Mouse (Mus musculus) right cerebral cortex, postnatal 10 days (tissue): ENCODE measurements around the gene Fam129c.
A peak's percentile ranks its signal among the peaks of the same experiment; 100 is the strongest.

Source experiments
- DNase-seq, 2 experiments: peaks; one replicate each; pipeline ENCODE4 v3.0.0; 2021; ENCODE audit warnings: low spot score in 2 of 2

The Fam129c gene

DNA sequence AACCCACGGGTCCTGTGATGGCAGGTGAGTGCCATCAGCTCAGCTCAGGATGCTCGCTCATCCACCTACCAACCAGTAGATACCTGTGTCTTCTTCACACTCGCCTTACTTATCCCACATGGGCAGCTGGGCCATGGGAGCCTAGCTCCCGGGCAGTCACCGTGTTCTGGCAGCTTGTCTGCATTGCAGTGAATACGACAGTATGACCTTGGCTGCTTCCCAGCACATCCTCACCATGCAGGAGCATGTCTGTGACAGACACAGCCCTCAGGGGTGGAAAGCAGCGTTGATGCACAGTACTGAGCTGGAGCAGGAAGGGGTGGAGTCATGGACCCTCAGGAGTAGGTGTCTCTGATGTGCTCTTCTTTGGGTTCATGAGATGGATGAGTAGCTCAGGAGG lies 23.0 kb upstream of the Fam129c start:
- DNase-seq: no peak

DNA sequence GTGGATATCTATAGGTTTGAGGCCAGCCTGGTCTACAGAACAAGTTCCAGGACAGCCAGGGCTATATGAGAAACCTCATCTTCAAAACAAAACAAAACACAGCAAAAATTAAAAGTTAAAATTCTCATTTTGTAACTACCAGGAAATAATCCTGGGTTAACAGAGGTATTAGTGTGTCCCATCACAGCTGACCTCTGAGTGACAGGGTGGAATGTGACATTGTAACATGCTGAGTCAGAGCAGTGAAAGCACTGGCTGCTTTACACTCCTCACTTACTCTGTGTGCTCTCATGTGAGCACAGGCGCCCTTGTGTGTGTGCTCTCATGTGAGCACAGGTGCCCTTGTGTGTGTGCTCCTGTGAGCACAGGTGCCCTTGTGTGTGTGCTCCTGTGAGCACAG lies 22.4 kb upstream of the Fam129c start:
- no peak for DNase-seq

DNA sequence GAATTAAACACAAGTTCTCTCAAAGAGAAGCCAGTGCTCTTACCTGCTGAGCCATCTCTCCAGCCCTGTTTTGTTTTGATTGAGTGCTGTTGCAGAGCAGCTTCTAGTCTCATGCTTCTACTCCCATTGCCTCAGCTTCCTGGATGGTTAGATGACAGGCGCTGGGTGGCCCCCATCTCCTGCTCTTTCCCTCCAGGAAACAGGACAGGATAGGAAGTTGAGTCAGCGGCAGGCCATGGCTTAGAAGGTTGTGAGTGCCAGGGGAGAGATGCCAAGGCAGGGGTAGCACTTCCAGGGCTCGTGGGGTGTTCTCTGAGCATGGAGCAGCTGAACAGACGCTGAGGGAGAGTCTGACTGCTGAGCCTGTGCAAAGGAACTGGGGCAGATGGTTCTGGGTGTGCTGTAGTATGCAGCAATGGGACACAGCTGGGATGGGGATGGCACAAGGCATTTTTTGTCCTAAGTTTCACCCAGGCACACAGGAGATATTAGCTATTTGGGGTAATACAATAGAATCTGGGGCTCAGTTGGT lies 19.5 kb upstream of the Fam129c start:
- DNase-seq: no peak

DNA sequence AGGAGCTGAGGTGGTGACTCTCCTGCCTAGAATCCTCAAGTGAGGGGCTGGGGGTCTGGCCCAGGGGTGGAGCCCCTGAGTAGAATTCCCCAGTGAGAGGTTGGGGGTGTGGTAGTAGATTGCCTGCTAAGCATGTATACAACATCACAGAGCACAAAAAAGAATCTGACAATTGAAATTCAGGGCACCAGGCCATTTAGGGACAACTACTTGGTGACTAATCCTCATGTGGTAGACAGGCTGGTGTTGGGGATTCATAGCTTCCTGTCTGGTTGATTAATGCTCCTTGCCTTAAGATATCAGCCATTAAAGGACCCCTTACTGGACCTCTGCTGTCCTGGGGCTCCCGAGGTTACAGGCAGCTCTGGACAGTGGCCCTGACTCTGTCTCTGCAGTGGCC lies 18.4 kb upstream of the Fam129c start:
- DNase-seq: no peak

DNA sequence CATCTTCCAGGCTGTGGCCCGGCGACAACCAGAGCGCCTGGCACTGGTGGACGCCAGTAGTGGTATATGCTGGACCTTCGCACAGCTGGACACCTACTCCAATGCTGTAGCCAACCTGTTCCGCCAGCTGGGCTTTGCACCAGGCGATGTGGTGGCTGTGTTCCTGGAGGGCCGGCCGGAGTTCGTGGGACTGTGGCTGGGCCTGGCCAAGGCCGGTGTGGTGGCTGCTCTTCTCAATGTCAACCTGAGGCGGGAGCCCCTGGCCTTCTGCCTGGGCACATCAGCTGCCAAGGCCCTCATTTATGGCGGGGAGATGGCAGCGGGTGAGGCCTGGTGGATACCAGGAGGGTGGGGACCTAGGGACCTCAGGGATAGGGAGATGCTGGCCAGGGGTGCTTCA lies 18.0 kb upstream of the Fam129c start:
- no peak for DNase-seq

GRCm38 (mm10) chr8:71580201-71580600 lies 17.2 kb upstream of the Fam129c start:
- no peak for DNase-seq

DNA sequence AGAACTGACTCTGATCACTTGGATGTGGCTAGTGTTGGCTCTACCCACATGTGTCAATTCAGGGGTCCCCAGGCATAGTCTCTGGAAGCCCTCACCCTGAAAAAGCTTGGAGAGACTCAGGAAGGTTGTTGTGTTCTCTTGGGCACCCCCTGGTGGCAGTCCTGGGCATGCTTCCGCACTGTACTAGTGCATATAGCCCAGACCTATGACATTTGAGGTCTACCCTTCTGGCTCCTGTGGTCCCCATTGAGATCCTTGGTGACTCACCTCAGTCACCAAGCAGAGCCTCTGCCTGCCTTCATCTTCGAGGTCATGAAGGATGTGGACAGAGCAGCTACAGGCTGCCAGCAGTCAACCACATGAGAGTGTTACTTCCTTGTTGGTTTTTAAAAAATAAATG lies 10.6 kb upstream of the Fam129c start:
- peak; percentile 64 to 76 for DNase-seq

GRCm38 (mm10) chr8:71588762-71589161 lies 8.7 kb upstream of the Fam129c start:
- no peak for DNase-seq

DNA sequence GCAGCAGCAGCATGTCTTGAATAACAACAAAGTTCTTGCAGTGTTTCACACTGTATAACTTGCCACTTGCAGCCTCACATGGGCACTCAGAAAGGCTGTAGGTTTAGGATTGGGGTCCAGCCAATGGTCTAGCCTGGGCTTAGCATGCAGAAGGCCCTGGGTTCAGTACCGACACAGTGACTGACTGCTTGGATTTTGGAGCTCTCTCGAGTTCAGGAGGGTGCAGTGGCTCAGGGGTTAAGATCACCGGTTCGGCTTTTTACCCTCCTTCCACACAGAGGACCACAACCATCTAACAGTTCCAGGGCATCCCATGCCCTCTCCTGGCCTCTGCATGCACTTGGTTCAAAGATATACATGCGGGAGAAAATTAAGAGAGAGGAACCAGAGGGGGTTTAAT lies 6.4 kb upstream of the Fam129c start:
- no peak for DNase-seq

DNA sequence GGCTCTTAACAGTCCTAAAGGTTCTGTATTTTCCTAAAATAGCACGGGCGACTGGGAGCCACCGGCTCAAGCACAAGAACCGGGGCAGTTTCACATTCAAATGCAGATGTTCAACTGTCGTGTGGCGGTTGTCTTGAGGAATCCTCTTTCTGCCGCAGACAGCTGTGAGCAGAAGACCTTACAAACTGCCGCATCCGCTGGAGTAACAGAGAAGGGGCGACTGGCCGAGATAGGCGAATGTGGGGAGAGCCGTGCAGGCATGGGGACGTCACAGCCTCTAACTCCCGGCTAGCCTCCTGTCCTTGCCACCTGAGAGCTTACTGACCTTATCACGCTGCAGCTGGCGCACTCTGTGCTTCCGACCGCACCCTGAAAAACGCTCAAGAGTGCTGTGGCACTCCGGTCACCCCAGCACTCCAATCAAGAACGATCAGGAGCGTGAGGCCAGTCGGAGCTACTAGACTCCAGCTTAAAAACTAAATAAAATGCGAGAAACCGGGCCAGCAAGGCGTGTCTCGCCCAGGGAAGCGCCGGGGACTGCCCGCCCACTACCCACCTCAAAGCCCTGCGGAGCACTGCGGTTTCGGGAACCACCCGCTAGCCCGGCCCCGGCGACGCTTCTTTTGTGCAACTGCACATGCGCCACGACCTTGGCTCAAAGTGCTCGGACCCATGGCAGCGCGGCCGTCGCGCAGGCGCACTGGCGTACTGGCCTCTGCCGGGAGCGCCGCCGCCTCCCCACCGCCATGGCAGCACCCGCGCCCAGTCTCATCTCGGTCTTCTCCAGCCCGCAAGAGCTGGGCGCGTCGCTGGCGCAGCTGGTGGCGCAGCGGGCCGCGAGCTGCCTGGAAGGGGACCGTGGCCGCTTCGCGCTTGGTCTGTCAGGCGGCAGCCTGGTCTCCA lies 5.7 kb upstream of the Fam129c start, which contains the start of gene Pgls:
Gene Pgls (plus strand): TSS at position 706 of the 903 bp plus-strand sequence.
- peak; percentile 97 to 98 for DNase-seq

GRCm38 (mm10) chr8:71592374-71593170 lies 4.9 kb upstream of the Fam129c start:
- peak; percentile 87 to 90 for DNase-seq

DNA sequence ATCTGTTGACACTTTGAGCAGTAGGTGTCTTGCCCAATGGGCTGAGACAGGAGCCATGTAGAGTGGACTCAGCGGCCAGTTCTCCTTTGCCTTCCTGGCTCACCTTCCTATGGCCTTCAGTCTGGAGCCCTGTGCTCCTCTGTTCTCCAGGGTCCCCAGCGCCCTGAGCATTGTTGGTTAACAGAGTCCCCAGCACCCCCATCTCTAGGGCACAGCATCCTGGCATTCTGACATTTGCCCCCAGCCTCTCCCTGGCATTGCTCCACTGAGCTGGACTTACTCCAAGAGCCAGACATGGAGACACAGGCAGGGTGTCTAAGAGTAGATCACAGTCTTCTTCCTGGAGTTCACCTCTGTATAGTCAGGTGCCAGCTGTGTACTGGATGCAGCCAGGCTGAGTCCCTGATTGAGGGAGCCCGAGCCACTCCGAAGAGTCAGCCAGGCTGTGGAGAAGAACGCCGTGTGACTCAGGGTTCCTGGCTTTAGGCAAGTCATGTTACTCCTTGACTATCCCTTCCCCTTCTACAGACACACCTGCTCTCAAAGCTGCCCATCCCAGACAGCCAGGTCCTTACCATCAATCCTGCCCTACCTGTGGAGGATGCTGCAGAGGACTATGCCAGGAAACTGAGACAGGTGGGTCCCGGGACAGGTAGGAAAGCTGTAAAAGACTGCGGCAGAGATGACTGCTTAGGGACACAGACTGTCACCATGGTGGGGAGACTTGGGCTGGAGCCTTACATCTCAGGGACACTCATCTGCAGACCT lies 3.7 kb upstream of the Fam129c start:
- DNase-seq: no peak

DNA sequence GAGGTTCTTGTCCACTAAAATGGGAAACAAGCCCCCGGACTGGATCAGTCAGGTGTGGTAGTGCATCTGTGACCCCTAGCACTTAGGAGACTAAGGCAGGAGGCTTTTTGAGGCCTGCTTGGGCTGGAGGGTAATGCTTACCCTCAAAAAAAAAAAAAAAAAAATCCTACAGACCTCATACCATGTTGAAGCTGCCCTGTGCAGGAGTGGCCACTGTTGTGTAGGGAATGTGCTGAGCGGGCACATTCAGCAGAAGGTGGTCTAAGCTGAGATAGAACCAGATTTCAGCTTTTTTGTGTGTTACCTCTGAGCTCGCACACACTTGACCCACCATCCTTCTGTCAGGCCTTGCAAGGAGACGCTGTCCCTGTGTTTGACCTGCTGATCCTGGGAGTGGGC lies 3.1 kb upstream of the Fam129c start:
- no peak for DNase-seq

DNA sequence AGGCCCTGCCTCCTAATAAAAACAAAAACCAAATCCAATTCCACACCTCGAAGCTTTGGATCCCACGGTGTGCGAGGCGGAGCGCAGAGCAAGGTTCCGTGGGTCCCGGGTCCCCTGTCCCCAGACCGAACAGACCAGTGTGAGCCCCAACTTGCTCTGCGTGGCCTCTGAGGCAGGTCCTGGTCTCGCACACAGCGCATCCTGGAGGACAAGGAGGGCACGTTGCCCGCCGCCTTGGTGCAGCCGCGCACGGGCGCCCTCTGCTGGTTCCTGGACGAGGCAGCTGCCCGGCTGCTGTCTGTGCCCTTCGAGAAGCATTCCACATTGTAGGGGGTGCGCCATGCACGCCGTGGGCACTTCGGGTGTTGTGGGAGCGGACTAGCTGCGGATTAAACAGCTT lies 1.6 kb upstream of the Fam129c start:
- DNase-seq: peak; percentile 89 to 91

DNA sequence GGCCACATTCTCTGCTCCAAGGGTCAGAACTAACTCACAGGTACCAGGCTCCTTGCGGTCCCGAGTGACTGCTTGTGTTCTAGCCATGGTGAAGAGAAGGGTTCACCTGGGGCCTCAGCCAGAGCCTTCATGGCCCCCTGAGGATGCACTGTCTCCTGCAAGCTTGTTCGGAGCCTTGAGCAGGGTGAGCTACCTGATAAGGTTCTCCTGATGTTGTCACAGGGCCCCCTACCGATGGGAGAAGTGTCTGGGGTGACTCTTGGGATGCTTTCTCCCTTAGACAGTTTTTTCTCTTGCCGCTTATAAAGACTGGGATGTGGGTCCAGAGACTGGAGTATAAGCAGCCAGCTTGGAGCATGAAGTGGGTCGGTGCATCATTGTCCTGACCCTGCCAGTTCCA lies 1.1 kb upstream of the Fam129c start:
- no peak for DNase-seq

DNA sequence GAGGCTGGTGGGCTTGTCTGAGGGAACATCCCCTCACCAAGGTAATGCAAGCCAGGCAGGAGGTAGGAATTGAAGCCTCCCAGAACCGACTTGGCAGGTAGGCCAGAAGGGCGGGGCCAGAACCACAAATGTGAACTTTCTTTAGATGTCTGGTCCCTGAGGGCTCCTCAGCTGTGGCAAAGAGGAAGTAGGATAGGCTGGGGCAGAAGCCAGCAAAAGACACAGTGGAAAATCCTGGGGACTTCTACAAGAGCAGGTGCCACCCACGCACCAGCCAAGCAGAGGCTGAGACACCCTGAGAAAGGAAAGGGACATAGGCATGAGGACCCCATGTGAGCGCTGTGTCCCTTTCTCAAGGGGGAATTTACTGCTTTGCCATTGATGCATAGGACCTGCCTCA lies 650 bp upstream of the Fam129c start:
- DNase-seq: no peak

DNA sequence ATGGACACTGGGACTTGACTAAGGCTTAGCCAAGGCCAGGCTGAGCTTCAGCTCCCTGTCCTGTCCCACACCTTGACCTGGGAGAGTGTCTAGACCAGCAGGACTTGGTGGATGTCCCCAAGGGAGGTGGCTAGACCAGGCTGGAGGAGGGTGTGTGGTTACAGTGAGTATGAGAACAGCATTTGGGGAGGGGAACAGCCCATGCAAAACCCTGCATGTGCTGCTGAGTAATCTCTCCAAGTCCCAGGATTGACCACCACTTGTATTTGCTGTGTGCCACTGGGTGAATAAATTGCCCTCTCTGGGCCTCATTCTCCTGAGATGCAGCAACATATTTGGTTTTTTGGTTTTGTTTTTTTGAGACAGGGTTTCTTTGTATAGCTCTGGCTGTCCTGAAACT lies 927 bp downstream of the Fam129c start:
- DNase-seq: no peak

GRCm38 (mm10) chr8:71598841-71599240 lies 1.4 kb downstream of the Fam129c start:
- no peak for DNase-seq

DNA sequence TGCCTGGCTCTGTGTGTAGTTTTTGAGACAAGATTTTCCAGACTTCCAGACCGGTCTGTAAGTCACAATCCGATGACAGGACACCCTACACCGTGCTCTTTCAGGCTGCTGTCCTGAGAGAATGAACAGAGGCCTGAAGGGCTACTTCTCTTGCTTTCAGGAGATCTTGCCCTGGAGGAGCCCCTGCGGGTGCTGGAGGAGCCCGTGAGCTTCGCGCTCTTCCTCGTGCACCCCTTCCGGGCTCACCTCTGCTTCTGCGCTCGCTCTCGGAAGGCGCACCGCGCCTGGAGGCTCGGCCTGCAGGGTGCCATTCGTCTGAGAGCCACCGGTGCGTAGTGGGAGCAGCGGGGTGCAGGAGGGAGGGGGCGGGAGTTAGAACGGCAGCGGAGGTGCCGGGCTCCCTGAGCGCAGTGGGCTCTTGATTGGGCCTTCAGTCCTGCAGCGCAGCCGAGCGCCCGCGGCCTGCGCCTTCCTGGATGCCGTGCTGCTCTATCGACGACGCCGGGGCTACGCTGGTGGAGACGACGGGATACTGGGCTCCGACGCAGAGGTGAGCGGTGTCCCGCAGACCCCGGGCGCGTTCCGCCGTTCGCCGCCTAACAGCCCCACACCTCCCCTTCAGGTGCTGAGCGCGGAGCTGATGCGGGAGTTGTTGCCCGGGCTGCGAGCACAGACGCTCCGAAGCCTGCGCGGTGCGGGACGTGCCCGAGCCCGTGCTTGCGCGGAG lies 4.7 kb downstream of the Fam129c start:
- DNase-seq: no peak

DNA sequence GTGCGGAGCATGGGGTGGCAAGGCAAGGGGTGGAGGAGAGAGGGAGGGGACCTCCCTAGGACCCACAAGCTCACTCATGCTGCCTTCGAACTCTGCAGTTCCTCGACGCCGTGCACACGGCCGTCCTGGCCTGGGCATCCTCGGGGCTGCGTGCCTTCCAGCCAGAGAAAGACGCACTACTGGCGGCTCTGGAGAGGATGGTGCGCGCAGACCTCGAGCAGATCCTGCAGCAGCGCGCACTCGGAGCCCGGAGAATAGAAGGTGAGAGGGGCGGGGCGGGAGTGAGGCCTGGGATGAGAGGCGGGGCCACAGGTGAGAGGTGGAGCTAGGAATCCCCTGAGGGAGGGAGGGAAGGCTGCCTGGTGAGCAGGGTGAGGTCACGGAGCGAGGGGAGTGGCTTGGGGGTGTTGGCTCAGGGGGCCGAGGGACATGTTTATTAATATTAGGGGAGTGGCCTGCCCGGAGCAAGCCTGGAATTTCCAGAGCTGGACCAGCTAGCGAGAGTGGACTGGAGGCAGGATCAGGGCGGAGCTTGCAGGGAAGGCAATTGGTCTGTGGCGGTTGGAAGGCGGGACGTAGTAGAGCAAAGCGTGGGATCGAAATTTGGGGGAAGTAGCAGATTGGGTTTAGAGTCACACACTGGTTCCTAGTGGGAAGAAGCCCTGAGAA lies 5.4 kb downstream of the Fam129c start:
- peak; percentile 66 to 70 for DNase-seq

- no peak for DNase-seq
Observed at GRCm38 (mm10) chr8:71604021-71604420, 6.6 kb downstream of the Fam129c start.
